Mouse (Mus musculus): ENCODE measurements around the gene Fads6. TPM values are rescaled to one million over a fixed set of nuclear protein-coding genes. Genes with fewer than 3 reads are reported as not detected.

Fads6 gene
- polyA plus RNA-seq, 1 experiment from 2014 or later = 0.52 TPM

GRCm38 (mm10) chr11:115319704-115320383, 22.4 kb upstream of the Fads6 start:
- no peaks in the 10 kb centered on the region for H3K79me2 ChIP-seq (ENCODE audit: inconsistent target)
- H3K4me3 ChIP-seq (ENCODE audit: inconsistent target) = no peak overlapping the region
- no peaks in the 10 kb centered on the region for H3K36me3 ChIP-seq (ENCODE audit: inconsistent target)
- no peak overlapping the region for H3K27ac ChIP-seq
- 21% methylated on average over 18 of the region's 18 CpGs for WGBS (ENCODE audit: missing documents)

GRCm38 (mm10) chr11:115318245-115319027, 21.0 kb upstream of the Fads6 start:
- H3K27ac ChIP-seq = no peak overlapping the region
- H3K4me3 ChIP-seq (ENCODE audit: inconsistent target) = no peak overlapping the region
- 17% methylated on average over 63 of the region's 63 CpGs for WGBS (ENCODE audit: missing documents)
- no peaks in the 10 kb centered on the region for H3K79me2 ChIP-seq (ENCODE audit: inconsistent target)
- no peaks in the 10 kb centered on the region for H3K36me3 ChIP-seq (ENCODE audit: inconsistent target)

GRCm38 (mm10) chr11:115317204-115317603, 19.7 kb upstream of the Fads6 start:
- no peak overlapping the region for H3K4me3 ChIP-seq (ENCODE audit: inconsistent target)
- no peak overlapping the region for H3K27ac ChIP-seq
- WGBS (ENCODE audit: missing documents) = 66% methylated on average over 7 of the region's 7 CpGs
- H3K79me2 ChIP-seq (ENCODE audit: inconsistent target) = no peaks in the 10 kb centered on the region
- no peaks in the 10 kb centered on the region for H3K36me3 ChIP-seq (ENCODE audit: inconsistent target)

- 21% methylated on average over 2 of the region's 2 CpGs for WGBS (ENCODE audit: missing documents)
Measured at GRCm38 (mm10) chr11:115314249-115314648, 16.8 kb upstream of the Fads6 start.

GRCm38 (mm10) chr11:115308781-115309180, 11.3 kb upstream of the Fads6 start:
- H3K4me3 ChIP-seq (ENCODE audit: inconsistent target) = no peak overlapping the region
- no peaks in the 10 kb centered on the region for H3K36me3 ChIP-seq (ENCODE audit: inconsistent target)
- WGBS (ENCODE audit: missing documents) = 83% methylated on average over 1 of the region's 1 CpGs
- H3K27ac ChIP-seq = no peak overlapping the region
- no peaks in the 10 kb centered on the region for H3K79me2 ChIP-seq (ENCODE audit: inconsistent target)

More at GRCm38 (mm10) chr11:115314249-115314648, 16.8 kb upstream of the Fads6 start:
- Histone ChIP-seq H3K79me2 (ENCODE audit: inconsistent target) (no peaks in the 10 kb centered on the region), H3K36me3 (ENCODE audit: inconsistent target) (no peaks in the 10 kb centered on the region), H3K4me3 (ENCODE audit: inconsistent target) (no peak overlapping the region), H3K27ac (no peak overlapping the region)

- Histone ChIP-seq H3K36me3 (ENCODE audit: inconsistent target) (no peaks in the 10 kb centered on the region), H3K4me3 (ENCODE audit: inconsistent target) (no peak within 1 kb of the TSS), H3K79me2 (ENCODE audit: inconsistent target) (no peaks in the 10 kb centered on the region), H3K27ac (no peak within 1 kb of the TSS)
- 62% methylated on average over 8 of the region's 8 CpGs for WGBS (ENCODE audit: missing documents)
Measured at GRCm38 (mm10) chr11:115306863-115307262, 9.4 kb upstream of the Fads6 start, which contains the start of gene Otop2. TSS of gene Otop2 (plus strand) at chr11:115307163.

- no peak overlapping the region for H3K27ac ChIP-seq
- H3K79me2 ChIP-seq (ENCODE audit: inconsistent target) = no peaks in the 10 kb centered on the region
- WGBS (ENCODE audit: missing documents) = 83% methylated on average over 8 of the region's 8 CpGs
- H3K36me3 ChIP-seq (ENCODE audit: inconsistent target) = no peaks in the 10 kb centered on the region
- no peak overlapping the region for H3K4me3 ChIP-seq (ENCODE audit: inconsistent target)
Measured at GRCm38 (mm10) chr11:115303167-115303566, 5.7 kb upstream of the Fads6 start.

- no peak overlapping the region for H3K4me3 ChIP-seq (ENCODE audit: inconsistent target)
- no peak overlapping the region for H3K27ac ChIP-seq
- no peaks in the 10 kb centered on the region for H3K36me3 ChIP-seq (ENCODE audit: inconsistent target)
- 82% methylated on average over 2 of the region's 2 CpGs for WGBS (ENCODE audit: missing documents)
- no peaks in the 10 kb centered on the region for H3K79me2 ChIP-seq (ENCODE audit: inconsistent target)
Measured at GRCm38 (mm10) chr11:115301351-115301750, 3.9 kb upstream of the Fads6 start.

GRCm38 (mm10) chr11:115300745-115301144, 3.3 kb upstream of the Fads6 start:
- WGBS (ENCODE audit: missing documents) = 83% methylated on average over 4 of the region's 4 CpGs
- Histone ChIP-seq H3K79me2 (ENCODE audit: inconsistent target) (no peaks in the 10 kb centered on the region), H3K36me3 (ENCODE audit: inconsistent target) (no peaks in the 10 kb centered on the region), H3K4me3 (ENCODE audit: inconsistent target) (no peak overlapping the region), H3K27ac (no peak overlapping the region)

- Histone ChIP-seq H3K79me2 (ENCODE audit: inconsistent target) (no peaks in the 10 kb centered on the region), H3K27ac (no peak overlapping the region), H3K36me3 (ENCODE audit: inconsistent target) (no peaks in the 10 kb centered on the region), H3K4me3 (ENCODE audit: inconsistent target) (no peak overlapping the region)
- WGBS (ENCODE audit: missing documents) = 67% methylated on average over 8 of the region's 8 CpGs
Measured at GRCm38 (mm10) chr11:115298160-115298559, 697 bp upstream of the Fads6 start.

GRCm38 (mm10) chr11:115296471-115297210, 822 bp downstream of the Fads6 start:
- H3K36me3 ChIP-seq (ENCODE audit: inconsistent target) = no peaks in the 10 kb centered on the region
- 66% methylated on average over 19 of the region's 21 CpGs for WGBS (ENCODE audit: missing documents)
- no peak overlapping the region for H3K27ac ChIP-seq
- H3K79me2 ChIP-seq (ENCODE audit: inconsistent target) = no peaks in the 10 kb centered on the region
- H3K4me3 ChIP-seq (ENCODE audit: inconsistent target) = no peak overlapping the region

- WGBS (ENCODE audit: missing documents) = 86% methylated on average over 11 of the region's 11 CpGs
- H3K27ac ChIP-seq = no peak overlapping the region
- no peak overlapping the region for H3K4me3 ChIP-seq (ENCODE audit: inconsistent target)
- H3K36me3 ChIP-seq (ENCODE audit: inconsistent target) = no peaks in the 10 kb centered on the region
- H3K79me2 ChIP-seq (ENCODE audit: inconsistent target) = no peaks in the 10 kb centered on the region
Measured at GRCm38 (mm10) chr11:115295939-115296338, 1.5 kb downstream of the Fads6 start.

- WGBS (ENCODE audit: missing documents) = 88% methylated on average over 12 of the region's 14 CpGs
- H3K4me3 ChIP-seq (ENCODE audit: inconsistent target) = no peak overlapping the region
- H3K79me2 ChIP-seq (ENCODE audit: inconsistent target) = no peaks in the 10 kb centered on the region
- H3K27ac ChIP-seq = no peak overlapping the region
- H3K36me3 ChIP-seq (ENCODE audit: inconsistent target) = no peaks in the 10 kb centered on the region
Measured at GRCm38 (mm10) chr11:115292631-115293375, 4.7 kb downstream of the Fads6 start.

- 97% methylated on average over 10 of the region's 10 CpGs for WGBS (ENCODE audit: missing documents)
- Histone ChIP-seq H3K36me3 (ENCODE audit: inconsistent target) (no peaks in the 10 kb centered on the region), H3K79me2 (ENCODE audit: inconsistent target) (no peaks in the 10 kb centered on the region), H3K27ac (no peak overlapping the region), H3K4me3 (ENCODE audit: inconsistent target) (no peak overlapping the region)
Measured at GRCm38 (mm10) chr11:115291503-115291902, 6.0 kb downstream of the Fads6 start.
